Mouse (Mus musculus) left cerebral cortex, adult 2 months (tissue): Measurements from ENCODE around the gene Gm28827. TPM values are rescaled to one million over a fixed set of nuclear protein-coding genes. Genes with fewer than 3 reads are reported as not detected.
"Not testable (repeated sequence)": the region's sequence is repeated elsewhere in the genome, so short reads cannot be mapped to it uniquely, and the experiment has no call there.

Experiments
- DNase-seq, 2 experiments: peaks; one replicate each; pipeline ENCODE4 v3.0.0; 2021 to 2022; ENCODE audit warnings: low spot score in 2 of 2, mixed read lengths in 1 of 2; ENCODE audit errors: extremely low spot score in 1 of 2
- H3K27ac ChIP-seq: fragments of 200-600 bp; 2 replicates; pipeline ENCODE4 v1.8.1; 2022
- H3K4me3 ChIP-seq: fragments of 200-600 bp; 2 replicates; pipeline ENCODE4 v1.8.1; 2022
- intact Hi-C: fragments of 180-260 bp; cut with DNase I; formaldehyde crosslinking; loops from one replicate; pipeline ENCODE4 v1.15.1; 2025
- long read RNA-seq, 2 experiments: library from polyadenylated mRNA; stranded (forward); transcript quantifications; one replicate each; pipeline ENCODE4 v2.0.0; 2021; ENCODE audit warnings: borderline mapping rate in 2 of 2
- total RNA-seq, 2 experiments: library from RNA; stranded (reverse); gene quantifications; 2 replicates each; pipeline ENCODE4 v1.2.3; 2021

The Gm28827 gene
- not detected for total RNA-seq
- long read RNA-seq, experiment 1, result 0 reads
- long read RNA-seq, experiment 2, result 0 reads

DNA sequence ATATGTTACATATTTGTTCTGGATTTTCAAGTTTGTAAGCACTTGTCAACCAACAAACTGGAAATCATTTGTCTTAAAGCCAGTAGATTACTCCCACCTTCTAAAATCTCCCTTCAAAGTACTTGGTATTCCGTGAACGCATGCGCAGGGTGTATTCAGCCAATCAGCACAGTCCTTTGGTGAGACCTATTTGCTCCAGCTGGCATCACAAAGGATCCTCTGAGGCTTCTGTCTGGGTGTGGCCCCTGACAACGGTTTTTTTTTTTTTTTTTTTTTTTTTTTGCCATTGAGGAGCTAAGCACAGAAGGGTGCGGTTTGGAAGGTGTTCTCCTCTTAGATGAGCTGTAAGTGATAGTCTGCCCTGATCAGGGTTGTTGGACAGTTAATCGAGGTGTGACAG is at the start of gene Gm28827:
Gm28827 (plus strand) TSS at position 301 of the 400 bp plus-strand sequence.
- H3K27ac ChIP-seq, H3K4me3 ChIP-seq, intact Hi-C loops, DNase-seq: not testable (repeated sequence)
